Mouse (Mus musculus): ENCODE results near the gene Hsp90aa1. TPM values are rescaled to one million over a fixed set of nuclear protein-coding genes. Genes with fewer than 3 reads are reported as not detected.
"Not testable (repeated sequence)": the region's sequence is repeated elsewhere in the genome, so short reads cannot be mapped to it uniquely, and the experiment has no call there.

Gene Hsp90aa1
- total RNA-seq, 1 experiment from 2014 or later: 1,648 TPM

GRCm38 (mm10) chr12:110703682-110704081, 1.2 kb upstream of the Hsp90aa1 start:
- ATAC-seq (replicated peaks in 1 of 2; ENCODE audit: insufficient read depth in 1 of 2, low FRiP score in 2 of 2, low TSS enrichment in 1 of 2, low read depth in 1 of 2, poor library complexity in 2 of 2, severe bottlenecking in 2 of 2): no peak

- ATAC-seq (replicated peaks in 1 of 2; ENCODE audit: insufficient read depth in 1 of 2, low FRiP score in 2 of 2, low TSS enrichment in 1 of 2, low read depth in 1 of 2, poor library complexity in 2 of 2, severe bottlenecking in 2 of 2): peak; percentile 28 to 29; a peak in 1 of 4 replicates
Measured at GRCm38 (mm10) chr12:110703008-110703471, 512 bp upstream of the Hsp90aa1 start.

DNA sequence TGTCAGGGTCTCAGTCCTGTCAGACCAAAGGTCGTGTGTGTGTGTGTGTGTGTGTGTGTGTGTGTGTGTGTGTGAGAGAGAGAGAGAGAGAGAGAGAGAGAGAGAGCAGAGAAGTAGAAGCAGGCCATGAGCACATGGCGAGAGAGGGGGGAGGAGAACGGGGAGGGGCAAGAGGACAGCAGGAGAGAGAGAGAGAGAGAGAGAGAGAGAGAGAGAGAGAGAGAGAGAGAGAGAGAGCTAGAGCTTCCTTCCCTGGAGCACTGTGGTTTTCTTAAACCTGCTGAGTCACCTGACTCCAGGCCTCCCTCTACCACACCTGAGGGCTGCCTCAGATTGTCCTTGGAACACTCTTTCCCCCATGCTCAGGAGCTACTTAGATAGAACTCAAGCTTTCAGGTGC, 1.2 kb downstream of the Hsp90aa1 start:
- ATAC-seq (replicated peaks in 1 of 2; ENCODE audit: insufficient read depth in 1 of 2, low FRiP score in 2 of 2, low TSS enrichment in 1 of 2, low read depth in 1 of 2, poor library complexity in 2 of 2, severe bottlenecking in 2 of 2): peak in 1 of 2 experiments; percentile 17; a peak in 1 of 4 replicates

GRCm38 (mm10) chr12:110700730-110701129, 1.8 kb downstream of the Hsp90aa1 start:
- ATAC-seq (replicated peaks in 1 of 2; ENCODE audit: insufficient read depth in 1 of 2, low FRiP score in 2 of 2, low TSS enrichment in 1 of 2, low read depth in 1 of 2, poor library complexity in 2 of 2, severe bottlenecking in 2 of 2): no peak

DNA sequence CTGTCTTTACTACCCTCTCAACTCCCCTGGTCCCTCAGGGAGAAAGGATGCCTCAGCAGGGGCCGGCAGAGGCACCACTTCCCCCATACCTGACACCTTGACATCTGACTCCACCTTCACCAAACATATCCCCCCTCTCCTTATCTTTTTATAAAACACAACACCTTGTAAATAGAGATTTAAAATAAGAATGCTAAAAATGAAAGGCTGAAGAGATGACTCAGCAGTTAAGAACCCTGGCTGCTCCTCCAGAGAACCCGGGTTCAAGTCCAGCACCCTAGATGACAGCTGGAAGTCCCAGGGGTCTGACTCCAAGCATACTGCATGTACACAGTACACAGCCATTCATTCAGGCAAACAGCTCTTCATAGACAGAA, 3.4 kb downstream of the Hsp90aa1 start:
- ATAC-seq (replicated peaks in 1 of 2; ENCODE audit: insufficient read depth in 1 of 2, low FRiP score in 2 of 2, low TSS enrichment in 1 of 2, low read depth in 1 of 2, poor library complexity in 2 of 2, severe bottlenecking in 2 of 2): no peak

GRCm38 (mm10) chr12:110698523-110699170, 3.9 kb downstream of the Hsp90aa1 start:
- peak; percentile 12 to 25; a peak in 3 of 4 replicates for ATAC-seq (replicated peaks in 1 of 2; ENCODE audit: insufficient read depth in 1 of 2, low FRiP score in 2 of 2, low TSS enrichment in 1 of 2, low read depth in 1 of 2, poor library complexity in 2 of 2, severe bottlenecking in 2 of 2)

GRCm38 (mm10) chr12:110698080-110698479, 4.4 kb downstream of the Hsp90aa1 start:
- no peak for ATAC-seq (replicated peaks in 1 of 2; ENCODE audit: insufficient read depth in 1 of 2, low FRiP score in 2 of 2, low TSS enrichment in 1 of 2, low read depth in 1 of 2, poor library complexity in 2 of 2, severe bottlenecking in 2 of 2)

DNA sequence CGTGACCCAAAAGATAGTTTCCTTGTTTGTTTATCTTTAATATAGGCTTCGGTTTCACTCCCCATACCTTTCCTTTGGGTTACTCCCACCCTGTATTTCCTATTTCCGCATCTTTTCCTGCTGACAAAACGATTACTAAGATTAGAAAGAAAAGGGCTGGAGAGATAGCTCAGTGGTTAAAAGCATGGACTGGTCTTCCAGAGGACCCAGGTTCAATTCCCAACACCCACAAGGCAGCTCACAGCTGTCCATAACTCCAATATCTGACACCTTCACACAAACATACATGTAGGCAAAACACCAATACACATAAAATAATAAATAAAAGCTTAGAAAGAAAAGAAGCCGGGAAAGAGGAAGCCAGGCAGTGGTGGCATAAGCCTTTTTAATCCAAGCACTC, 5.1 kb downstream of the Hsp90aa1 start:
- no peak for ATAC-seq (replicated peaks in 1 of 2; ENCODE audit: insufficient read depth in 1 of 2, low FRiP score in 2 of 2, low TSS enrichment in 1 of 2, low read depth in 1 of 2, poor library complexity in 2 of 2, severe bottlenecking in 2 of 2)

DNA sequence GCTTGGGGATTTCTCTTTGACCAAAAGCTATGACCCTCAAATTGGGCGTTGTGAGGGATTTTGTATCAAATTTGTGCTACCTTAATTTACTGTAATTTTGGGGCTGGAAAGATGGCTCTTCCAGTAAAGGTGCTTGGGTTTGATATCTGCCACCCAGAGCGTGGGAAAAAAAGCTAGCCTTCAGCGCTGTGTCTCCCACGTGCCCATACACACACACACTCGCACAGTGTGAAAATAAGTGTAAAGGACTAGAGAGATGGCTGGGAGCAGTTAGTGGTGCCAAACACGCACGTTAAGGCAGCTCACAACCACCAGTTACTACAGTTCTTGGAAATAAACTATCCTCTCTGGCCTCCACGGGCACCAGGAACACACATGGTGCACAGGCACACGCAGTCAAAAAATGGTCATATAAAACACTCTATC, 5.5 kb downstream of the Hsp90aa1 start:
- no peak for ATAC-seq (replicated peaks in 1 of 2; ENCODE audit: insufficient read depth in 1 of 2, low FRiP score in 2 of 2, low TSS enrichment in 1 of 2, low read depth in 1 of 2, poor library complexity in 2 of 2, severe bottlenecking in 2 of 2)

DNA sequence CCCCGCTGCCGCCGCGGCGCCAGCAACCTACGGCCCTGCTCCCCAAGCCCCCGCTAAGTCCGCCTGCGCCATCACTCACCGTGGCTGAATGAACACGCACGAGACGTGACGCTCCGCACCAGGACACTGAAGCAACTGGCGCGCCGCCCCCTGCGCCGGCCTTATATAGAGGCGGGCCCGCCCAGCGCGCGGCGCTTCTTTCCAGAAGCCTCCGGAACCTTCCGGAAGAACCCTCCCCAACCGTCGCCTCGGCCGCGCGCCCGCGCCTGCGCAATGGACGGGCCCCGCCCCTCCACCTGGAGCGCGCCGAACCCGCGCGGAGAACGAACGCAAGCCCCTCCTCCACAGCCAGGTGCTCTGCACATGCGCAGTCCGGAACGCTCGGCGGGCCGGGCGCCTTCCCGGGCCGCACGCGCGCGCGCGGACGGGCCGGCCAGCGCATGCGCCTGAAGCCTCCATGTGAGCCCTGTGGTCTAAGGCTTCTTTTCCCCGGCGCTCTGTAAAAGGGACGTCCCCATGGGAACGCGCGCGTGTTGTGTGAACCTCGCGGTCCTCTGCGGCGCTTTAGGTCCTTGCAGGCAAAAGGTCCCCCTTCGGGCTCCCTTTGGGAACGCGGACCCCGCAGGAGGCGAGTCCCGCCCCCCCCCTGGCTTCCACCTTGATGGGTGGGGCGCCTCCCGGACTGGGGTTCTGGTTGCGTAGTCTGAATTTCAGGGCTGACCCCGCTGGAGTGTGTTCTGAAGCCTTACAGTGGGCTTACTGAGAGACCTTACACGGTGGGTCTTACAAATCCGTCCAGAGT, 6.2 kb downstream of the Hsp90aa1 start:
- ATAC-seq (replicated peaks in 1 of 2; ENCODE audit: insufficient read depth in 1 of 2, low FRiP score in 2 of 2, low TSS enrichment in 1 of 2, low read depth in 1 of 2, poor library complexity in 2 of 2, severe bottlenecking in 2 of 2): peak; percentile 57 to 66

DNA sequence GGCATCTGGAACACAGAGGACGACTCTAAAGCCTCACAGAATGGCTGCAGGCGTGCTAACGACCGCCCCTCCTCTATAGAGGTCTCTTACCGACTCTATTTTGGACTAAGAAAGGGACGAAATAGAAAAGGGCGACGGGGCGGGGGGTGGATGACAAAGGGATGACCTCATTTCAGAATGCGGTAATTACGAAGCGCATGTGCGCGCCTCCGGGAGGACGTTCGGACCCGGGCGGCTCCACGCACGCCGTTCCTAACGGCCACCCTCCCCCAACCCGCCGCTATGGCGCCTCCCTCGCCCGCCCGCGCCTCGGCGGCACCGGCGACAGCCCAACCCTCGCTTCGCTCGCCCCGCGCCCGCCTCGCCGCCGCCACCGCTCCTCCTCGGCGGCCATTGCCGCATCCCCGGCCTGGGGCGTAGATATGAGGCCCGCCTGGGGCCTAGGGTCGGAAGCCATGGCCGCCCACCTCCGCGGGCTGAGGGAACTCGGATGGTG, 6.8 kb downstream of the Hsp90aa1 start:
- peak in 1 of 2 experiments; percentile 14; a peak in 2 of 4 replicates for ATAC-seq (replicated peaks in 1 of 2; ENCODE audit: insufficient read depth in 1 of 2, low FRiP score in 2 of 2, low TSS enrichment in 1 of 2, low read depth in 1 of 2, poor library complexity in 2 of 2, severe bottlenecking in 2 of 2)

DNA sequence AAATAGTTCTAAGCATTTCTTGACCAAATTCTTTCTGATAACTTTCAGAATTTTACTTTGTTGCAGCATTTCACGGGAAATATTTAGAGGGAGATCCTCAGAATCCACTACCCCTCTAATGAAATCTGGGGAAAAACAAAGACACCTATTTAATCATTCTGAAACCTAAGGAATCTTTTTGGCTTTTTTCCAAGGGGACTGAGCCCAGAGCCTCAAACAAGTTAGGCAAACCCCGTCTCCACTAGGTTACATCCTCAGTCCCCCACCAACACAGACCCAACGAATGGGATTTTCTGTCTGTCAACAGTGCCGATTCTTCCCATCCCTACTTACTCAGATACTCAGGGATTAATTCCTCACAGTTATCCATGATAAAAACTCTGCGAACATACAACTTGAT, 9.2 kb downstream of the Hsp90aa1 start:
- ATAC-seq (replicated peaks in 1 of 2; ENCODE audit: insufficient read depth in 1 of 2, low FRiP score in 2 of 2, low TSS enrichment in 1 of 2, low read depth in 1 of 2, poor library complexity in 2 of 2, severe bottlenecking in 2 of 2): not testable (repeated sequence)

DNA sequence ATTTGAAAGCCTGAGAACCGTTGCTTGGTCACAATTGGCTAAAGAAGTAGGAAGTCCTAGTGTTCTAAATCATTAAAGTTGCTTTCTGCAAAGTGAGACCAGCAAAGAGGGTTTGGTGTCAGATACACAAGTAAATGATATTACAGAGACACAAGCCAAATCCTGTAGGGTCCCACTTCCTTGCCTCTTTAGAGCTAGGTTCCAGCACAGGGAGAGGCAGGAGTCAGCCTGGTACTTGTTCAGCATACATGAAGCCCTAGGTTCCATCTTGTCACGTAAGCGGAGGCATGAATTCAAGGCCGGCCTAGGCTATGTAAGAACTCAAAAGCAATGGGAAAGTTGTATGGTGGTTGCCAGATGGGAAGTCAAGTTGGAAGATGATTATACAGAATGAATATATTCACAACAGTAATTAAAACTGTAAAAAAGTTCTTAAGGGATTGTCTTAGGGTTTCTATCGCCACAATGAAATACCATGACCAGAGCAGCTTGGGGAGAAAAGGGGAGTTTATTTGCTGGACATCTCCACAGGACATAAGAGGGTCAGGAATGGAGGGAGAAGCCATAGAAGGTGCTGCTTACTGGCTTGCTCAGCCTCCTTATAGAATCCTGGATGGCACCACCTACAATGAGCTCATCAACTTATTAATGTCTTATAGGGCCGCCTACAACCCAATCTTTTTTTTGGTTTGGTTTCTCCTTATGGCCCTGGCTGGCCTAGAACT, 12.4 kb downstream of the Hsp90aa1 start:
- no peak for ATAC-seq (replicated peaks in 1 of 2; ENCODE audit: insufficient read depth in 1 of 2, low FRiP score in 2 of 2, low TSS enrichment in 1 of 2, low read depth in 1 of 2, poor library complexity in 2 of 2, severe bottlenecking in 2 of 2)

DNA sequence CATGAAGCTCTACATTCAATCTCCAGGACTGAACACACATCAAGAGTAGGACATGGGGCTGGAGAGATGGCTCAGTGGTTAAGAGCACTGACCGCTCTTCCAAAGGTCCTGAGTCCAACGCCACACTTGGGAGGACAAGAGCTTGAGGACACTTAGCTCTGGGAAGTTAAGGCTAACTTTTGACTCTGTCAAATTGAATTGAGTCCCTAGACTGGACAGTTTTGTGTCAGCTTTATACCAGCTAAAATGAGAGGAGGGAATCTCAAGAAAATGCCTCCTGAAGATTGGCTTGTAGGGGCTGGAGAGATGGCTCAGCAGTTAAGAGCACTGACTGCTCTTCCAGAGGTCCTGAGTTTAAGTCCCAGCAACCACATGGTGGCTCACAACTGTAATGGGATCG, 13.6 kb downstream of the Hsp90aa1 start:
- ATAC-seq (replicated peaks in 1 of 2; ENCODE audit: insufficient read depth in 1 of 2, low FRiP score in 2 of 2, low TSS enrichment in 1 of 2, low read depth in 1 of 2, poor library complexity in 2 of 2, severe bottlenecking in 2 of 2): not testable (repeated sequence)

- ATAC-seq (replicated peaks in 1 of 2; ENCODE audit: insufficient read depth in 1 of 2, low FRiP score in 2 of 2, low TSS enrichment in 1 of 2, low read depth in 1 of 2, poor library complexity in 2 of 2, severe bottlenecking in 2 of 2): 0 out of 4 replicates have a peak, but pooled peaks have one; percentile 5 to 9
Measured at GRCm38 (mm10) chr12:110687894-110688734, 14.4 kb downstream of the Hsp90aa1 start.

DNA sequence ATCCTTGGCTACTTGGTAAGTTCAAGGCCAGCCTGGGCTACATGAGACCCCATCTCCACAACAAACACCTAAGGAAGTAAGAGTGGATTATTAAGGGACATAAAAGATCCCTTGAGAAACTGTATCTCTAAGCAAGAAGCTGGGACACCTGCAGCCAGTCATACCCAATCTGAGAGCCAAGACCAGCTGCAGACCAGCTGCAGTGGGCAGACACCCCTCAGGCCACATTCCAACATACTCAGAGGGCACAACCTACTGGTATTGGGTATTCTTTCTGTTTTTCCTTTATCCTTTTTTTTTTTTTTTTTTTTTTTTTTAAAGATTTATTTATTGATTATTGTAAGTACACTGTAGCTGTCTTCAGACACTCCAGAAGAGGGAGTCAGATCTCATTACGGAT, 18.9 kb downstream of the Hsp90aa1 start:
- ATAC-seq (replicated peaks in 1 of 2; ENCODE audit: insufficient read depth in 1 of 2, low FRiP score in 2 of 2, low TSS enrichment in 1 of 2, low read depth in 1 of 2, poor library complexity in 2 of 2, severe bottlenecking in 2 of 2): no peak

All from hematopoietic stem cell, adult 5-6 weeks (primary cell).